Mouse (Mus musculus) common myeloid progenitor, adult 5-6 weeks (primary cell): ENCODE measurements around the gene Pik3ap1. TPM values are rescaled to one million over a fixed set of nuclear protein-coding genes. Genes with fewer than 3 reads are reported as not detected.

Experiments used
- ATAC-seq: replicated peaks from 2 replicates; pipeline ENCODE4 v1.8.0; 2016; ENCODE audit warnings: low read depth, mild to moderate bottlenecking, moderate TSS enrichment, inconsistent platforms; ENCODE audit not compliant: poor library complexity, severe bottlenecking
- total RNA-seq: library from RNA; stranded (forward); fragments of 200-1000, 187-1606 nt; gene quantifications from 2 replicates; pipeline ENCODE4 v1.2.3, GENCODE M21; 2017

Pik3ap1 gene
- total RNA-seq, 1 experiment from 2014 or later, result 10.2 TPM

DNA sequence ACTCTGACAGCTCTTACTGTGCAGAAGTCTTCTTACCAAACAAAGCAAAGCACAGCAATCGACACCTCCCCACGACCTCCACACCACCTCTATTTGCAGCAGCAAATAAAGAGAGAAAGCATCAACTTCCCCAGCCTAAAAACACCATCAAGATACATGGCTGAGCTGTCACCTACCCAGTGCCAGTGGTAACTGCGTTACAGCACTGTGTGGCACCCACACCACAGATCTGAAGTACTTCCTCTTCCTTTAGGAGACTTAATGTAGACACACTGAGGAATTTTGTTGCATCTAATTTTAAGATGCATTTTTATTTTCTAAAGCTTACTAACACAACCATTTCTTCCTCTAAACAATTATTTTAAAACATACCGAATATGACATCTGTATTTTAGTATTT, 138.6 kb downstream of the Pik3ap1 start:
- peak; percentile 62; the same call in 1 of the 2 replicates for ATAC-seq

DNA sequence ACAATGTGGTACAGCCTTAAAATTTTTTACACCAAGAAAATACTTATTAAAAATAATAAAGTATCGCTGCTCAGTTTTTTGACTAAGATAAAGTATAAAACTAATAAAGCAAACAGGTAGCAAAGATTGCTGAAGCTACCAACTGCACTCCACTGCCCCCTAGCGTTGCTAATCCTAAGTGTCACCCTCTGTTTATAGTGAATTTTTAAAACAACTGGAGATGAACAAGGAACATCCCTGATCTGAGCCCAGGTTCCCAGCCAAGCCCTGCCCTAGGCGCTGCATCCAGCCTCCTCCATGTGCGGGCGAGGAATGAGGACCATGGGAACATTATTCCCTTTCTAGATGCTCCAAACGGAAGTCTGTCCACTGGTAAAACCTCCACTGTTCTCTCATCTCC, 140.3 kb downstream of the Pik3ap1 start:
- ATAC-seq, result no peak

DNA sequence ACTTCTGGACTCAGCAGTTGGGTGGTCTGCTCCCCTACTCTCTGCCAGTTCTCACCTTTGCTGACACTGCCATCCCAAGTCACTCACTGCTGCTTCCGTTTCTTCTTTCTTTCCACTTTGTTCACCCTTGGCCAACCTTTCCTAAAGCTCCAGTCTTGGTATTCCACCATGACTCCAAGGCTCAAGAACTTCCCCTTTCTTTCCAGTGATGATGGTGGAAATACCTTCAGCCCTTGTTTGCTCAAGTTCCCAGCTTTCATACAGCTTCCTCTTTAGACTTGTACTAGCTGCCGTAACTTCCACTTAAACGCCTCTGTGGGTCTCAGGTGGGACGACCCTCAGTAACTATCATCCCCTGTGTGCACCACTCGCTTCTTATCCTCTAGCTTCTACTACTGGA, 142.9 kb downstream of the Pik3ap1 start:
- ATAC-seq, result no peak

DNA sequence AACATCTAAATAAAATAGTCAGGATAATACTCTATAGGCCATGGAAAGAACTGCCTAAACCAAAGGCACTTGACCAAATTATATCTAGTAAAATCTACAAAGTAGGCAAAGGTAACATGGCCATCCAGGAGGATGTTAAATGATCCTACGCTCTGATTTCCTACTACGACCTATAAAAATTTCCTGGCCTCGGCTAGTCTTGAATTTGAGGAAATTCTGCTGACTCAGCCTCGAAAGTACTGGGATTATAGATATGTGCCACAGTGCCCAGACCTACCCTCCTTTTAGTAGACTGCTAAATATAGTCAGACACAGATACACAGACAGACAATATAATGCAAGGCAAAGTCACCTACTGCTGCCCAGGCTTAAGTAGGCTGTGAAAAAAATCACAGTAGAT, 151.2 kb downstream of the Pik3ap1 start:
- no peak for ATAC-seq

Other genes with a start within 250 kb of the Pik3ap1 start
- 0.05 TPM in 1 of 2 replicates, not detected in the other for gene Tll2, start 178.3 kb downstream of the Pik3ap1 start, total RNA-seq
- gene Tm9sf3, start 121.1 kb downstream of the Pik3ap1 start, total RNA-seq, result 243 and 265 TPM in 2 replicates
- 17.8 and 21.1 TPM in 2 replicates for gene Lcor, start 97.5 kb upstream of the Pik3ap1 start, total RNA-seq
- 16.1 and 17.3 TPM in 2 replicates for gene Gm340, start 197.3 kb upstream of the Pik3ap1 start, total RNA-seq